Mouse (Mus musculus) embryonic facial prominence, embryonic 11.5 days (tissue): ENCODE results near the gene Lrrc25. TPM values are rescaled to one million over a fixed set of nuclear protein-coding genes. Genes with fewer than 3 reads are reported as not detected.

ENCODE experiments used
- ATAC-seq: fragments of 200-750 bp; cut with Nextera tagmentation; replicated peaks from 2 replicates; pipeline ENCODE4 v1.8.0; 2017; ENCODE audit warnings: low read depth; ENCODE audit not compliant: insufficient number of reproducible peaks, low FRiP score, low TSS enrichment
- DNase-seq: peaks from one replicate; pipeline ENCODE4 v3.0.0-alpha.2; 2015; ENCODE audit warnings: low spot score
- H3K27ac ChIP-seq: fragments of 300-500 bp; sonication (generic); replicated peaks from 2 replicates; pipeline ENCODE4 v1.5.1; 2014; ENCODE audit warnings: mild to moderate bottlenecking, low read depth, low read length, control low read depth
- H3K27me3 ChIP-seq: fragments of 300-500 bp; sonication (generic); 2 replicates; pipeline ENCODE4 v1.6.1; 2014; ENCODE audit warnings: mild to moderate bottlenecking, low read length, moderate library complexity, mixed read lengths; ENCODE audit not compliant: control insufficient read depth, insufficient read depth
- H3K36me3 ChIP-seq: fragments of 300-500 bp; sonication (generic); replicated peaks from 2 replicates; pipeline ENCODE4 v1.6.1; 2014; ENCODE audit warnings: low read depth, mild to moderate bottlenecking, low read length, moderate library complexity, mixed read lengths; ENCODE audit not compliant: control insufficient read depth, insufficient read depth
- H3K4me1 ChIP-seq: fragments of 300-500 bp; sonication (generic); 2 replicates; pipeline ENCODE4 v1.6.1; 2014; ENCODE audit warnings: low read length, mixed read lengths; ENCODE audit not compliant: control insufficient read depth, insufficient read depth
- H3K4me2 ChIP-seq: fragments of 300-500 bp; sonication (generic); 2 replicates; pipeline ENCODE4 v1.6.1; 2014; ENCODE audit warnings: low read depth, mild to moderate bottlenecking, control low read depth, low read length, moderate library complexity
- H3K4me3 ChIP-seq: fragments of 300-500 bp; sonication (generic); 2 replicates; pipeline ENCODE4 v1.5.1; 2014; ENCODE audit warnings: low read depth, low read length, control low read depth
- H3K9ac ChIP-seq: fragments of 300-500 bp; sonication (generic); replicated peaks from 2 replicates; pipeline ENCODE4 v1.6.1; 2014; ENCODE audit warnings: mild to moderate bottlenecking, control low read depth, low read length
- H3K9me3 ChIP-seq: fragments of 300-500 bp; sonication (generic); replicated peaks from 2 replicates; pipeline ENCODE4 v1.6.1; 2016; ENCODE audit warnings: mild to moderate bottlenecking, low read length, inconsistent platforms, mixed read lengths; ENCODE audit not compliant: control insufficient read depth
- WGBS: fragments of 180-500 bp; shearing (Covaris S2); extraction: QIAGEN DNeasy Blood & Tissue Kit; methylation state at CpG from one replicate; pipeline ENCODE4 v1.1.7; 2014; 5-methylcytosine and 5-hydroxymethylcytosine counted together
- polyA plus RNA-seq: library from polyadenylated mRNA; unstranded; fragments of >200 nt; fragmentation: Nextera tagmentation; extraction: Ambion mirVana; gene quantifications from 2 replicates; pipeline ENCODE4 v1.2.1, GENCODE M21; 2014

The Lrrc25 gene
- polyA plus RNA-seq, 1 experiment from 2014 or later, result 0.98 TPM

DNA sequence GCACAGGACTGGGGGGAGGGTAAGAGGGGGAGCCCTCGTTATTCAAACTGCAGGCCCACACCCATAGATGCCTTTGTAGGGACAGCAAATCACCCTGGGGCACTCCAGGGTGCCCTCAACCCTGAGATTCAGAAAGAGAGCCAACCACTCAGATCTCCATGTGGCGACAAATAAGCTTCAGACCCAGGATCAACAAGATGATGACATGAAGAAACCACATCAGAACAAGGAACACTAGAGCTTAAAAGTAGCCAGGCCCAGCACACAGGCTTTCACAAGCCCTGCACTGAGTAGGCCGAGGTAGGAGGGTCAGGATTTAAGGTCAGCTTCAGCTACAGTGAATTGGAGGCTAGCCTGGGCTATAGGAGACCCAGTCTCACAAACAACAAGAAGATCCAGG, 33.0 kb downstream of the Lrrc25 start:
- no peak for ATAC-seq
- WGBS, result 58% methylated on average over 3 of the region's 3 CpGs
- H3K36me3 ChIP-seq, result no peaks in the 10 kb centered on the region; the same call in 1 of the 2 replicates

DNA sequence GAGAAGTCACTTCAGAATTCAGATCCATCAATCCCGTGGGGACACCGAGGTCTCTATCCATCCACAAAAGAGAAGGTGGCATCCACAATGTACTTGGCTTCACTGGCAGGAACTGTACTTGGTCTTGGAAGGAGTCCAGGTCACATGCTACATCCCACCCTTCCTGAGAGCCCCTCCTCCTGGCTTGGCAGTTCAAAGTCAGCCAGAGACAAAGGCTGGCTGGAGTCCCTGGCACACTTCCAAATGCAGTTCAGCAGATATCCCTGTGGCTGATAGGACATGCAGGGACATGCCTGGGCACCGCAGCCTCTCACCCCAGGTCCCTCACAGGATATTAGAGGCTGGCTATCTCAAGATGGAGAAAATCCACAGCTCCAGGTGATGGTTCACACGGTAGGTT, 33.4 kb downstream of the Lrrc25 start:
- Histone ChIP-seq H3K4me3 (no peak overlapping the region), H3K9me3 (no peaks in the 10 kb centered on the region), H3K4me1 (peaks cover 8% of the 10 kb centered on the region), H3K4me2 (no peak overlapping the region), H3K27me3 (no peaks in the 10 kb centered on the region), H3K27ac (no peak overlapping the region), H3K9ac (no peak overlapping the region), H3K36me3 (no peaks in the 10 kb centered on the region; the same call in 1 of the 2 replicates)
- no peak for ATAC-seq
- DNase-seq, result peak; percentile 50
- WGBS, result 88% methylated on average over 4 of the region's 4 CpGs

More for the DNA sequence above, 33.0 kb downstream of the Lrrc25 start:
- Histone ChIP-seq H3K27ac (no peak overlapping the region), H3K4me1 (peaks cover 8% of the 10 kb centered on the region), H3K9me3 (no peaks in the 10 kb centered on the region), H3K9ac (no peak overlapping the region), H3K27me3 (no peaks in the 10 kb centered on the region), H3K4me3 (no peak overlapping the region), H3K4me2 (no peak overlapping the region)
- no peak for DNase-seq

DNA sequence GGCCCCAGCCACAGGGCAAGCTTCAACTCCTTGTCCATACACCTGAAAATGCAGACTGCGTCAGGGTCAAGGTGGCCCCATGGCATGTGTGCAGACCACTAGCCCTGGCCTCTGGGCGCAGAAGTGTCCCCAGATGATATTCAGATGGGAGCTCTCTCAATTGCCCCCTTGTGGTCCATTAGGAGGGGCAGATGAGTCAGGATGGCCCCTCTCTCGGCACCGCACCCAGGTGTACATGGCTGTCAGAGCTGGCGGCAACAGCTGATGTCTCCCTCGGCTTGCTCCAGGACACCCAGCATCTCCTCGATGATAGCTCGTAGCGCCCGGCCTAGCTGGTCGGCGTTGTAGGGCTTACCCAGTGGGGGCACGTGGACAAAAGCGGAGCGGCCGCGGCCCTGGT, 34.4 kb downstream of the Lrrc25 start:
- WGBS, result 94% methylated on average over 17 of the region's 17 CpGs
- ATAC-seq (no peak), DNase-seq (no peak)
- H3K9ac ChIP-seq, result no peak overlapping the region
- no peaks in the 10 kb centered on the region for H3K9me3 ChIP-seq
- H3K36me3 ChIP-seq, result no peaks in the 10 kb centered on the region; the same call in 1 of the 2 replicates
- no peak overlapping the region for H3K27ac ChIP-seq
- no peaks in the 10 kb centered on the region for H3K27me3 ChIP-seq
- no peak overlapping the region for H3K4me3 ChIP-seq
- no peak overlapping the region for H3K4me2 ChIP-seq
- H3K4me1 ChIP-seq, result peaks cover 8% of the 10 kb centered on the region

- no peaks in the 10 kb centered on the region for H3K9me3 ChIP-seq
- no peak overlapping the region for H3K9ac ChIP-seq
- WGBS, result 54% methylated on average over 2 of the region's 2 CpGs
- H3K27ac ChIP-seq, result no peak overlapping the region
- H3K4me1 ChIP-seq, result no peaks in the 10 kb centered on the region
- no peak overlapping the region for H3K4me3 ChIP-seq
- H3K4me2 ChIP-seq, result no peak overlapping the region
- H3K36me3 ChIP-seq, result no peaks in the 10 kb centered on the region; the same call in 1 of the 2 replicates
- ATAC-seq (no peak), DNase-seq (peak; percentile 53)
- H3K27me3 ChIP-seq, result no peaks in the 10 kb centered on the region
Measured at GRCm38 (mm10) chr8:70653226-70653625, 37.3 kb downstream of the Lrrc25 start.

DNA sequence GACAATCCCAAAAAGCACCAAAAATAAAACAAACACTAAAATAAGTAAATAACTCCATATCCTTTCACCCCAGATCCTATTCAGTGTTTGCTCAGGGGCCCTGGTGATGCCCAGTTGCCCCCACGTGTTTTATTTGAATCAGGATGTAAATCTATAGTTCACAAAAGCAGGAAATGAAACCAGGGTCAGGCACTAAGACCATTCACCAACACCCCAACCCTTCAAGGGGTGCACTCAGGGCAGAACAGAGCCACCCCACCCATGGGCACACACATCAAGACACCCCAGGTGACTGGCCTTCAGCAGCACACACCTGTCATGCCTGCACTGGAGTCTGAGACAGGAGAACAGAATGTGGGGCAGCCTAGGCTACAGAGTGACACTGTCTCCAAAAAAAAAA, 38.2 kb downstream of the Lrrc25 start:
- no peak overlapping the region for H3K9ac ChIP-seq
- H3K36me3 ChIP-seq, result no peaks in the 10 kb centered on the region; the same call in 1 of the 2 replicates
- H3K9me3 ChIP-seq, result no peaks in the 10 kb centered on the region
- no peak overlapping the region for H3K4me2 ChIP-seq
- no peak overlapping the region for H3K27ac ChIP-seq
- H3K4me3 ChIP-seq, result no peak overlapping the region
- DNase-seq (no peak), ATAC-seq (no peak)
- H3K27me3 ChIP-seq, result no peaks in the 10 kb centered on the region
- no peaks in the 10 kb centered on the region for H3K4me1 ChIP-seq
- 45% methylated on average over 1 of the region's 1 CpGs for WGBS

DNA sequence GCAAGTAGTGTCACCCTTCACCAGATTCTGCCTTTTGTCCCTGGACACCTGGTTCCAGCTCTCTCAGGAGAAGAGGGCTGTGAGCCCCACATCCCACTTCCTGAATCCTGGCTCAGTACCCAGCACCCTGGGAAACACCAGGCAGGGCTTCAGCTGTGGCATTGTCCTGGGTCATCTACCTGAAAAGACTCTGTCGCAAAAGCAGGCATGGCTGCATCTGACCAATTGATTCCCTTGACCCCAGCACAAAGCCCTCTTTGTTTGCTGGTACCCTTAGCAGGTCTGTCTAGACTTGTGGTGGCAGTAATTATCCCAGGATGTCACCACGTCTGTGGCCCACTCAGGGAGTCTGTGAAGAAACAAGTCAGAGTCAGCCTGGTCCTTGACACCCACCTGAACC, 39.5 kb downstream of the Lrrc25 start:
- Histone ChIP-seq H3K9ac (peak overlapping the region; percentile 11; the same call in 1 of the 2 replicates), H3K36me3 (no peaks in the 10 kb centered on the region; the same call in 1 of the 2 replicates), H3K4me1 (no peaks in the 10 kb centered on the region), H3K9me3 (no peaks in the 10 kb centered on the region), H3K4me3 (no peak overlapping the region), H3K27me3 (no peaks in the 10 kb centered on the region), H3K4me2 (no peak overlapping the region), H3K27ac (peak overlapping the region; percentile 41; the same call in 1 of the 2 replicates)
- WGBS, result 13% methylated on average over 2 of the region's 2 CpGs
- ATAC-seq, result no peak
- DNase-seq, result no peak

- 58% methylated on average over 13 of the region's 13 CpGs for WGBS
- H3K27ac ChIP-seq, result peak overlapping the region; percentile 54
- H3K27me3 ChIP-seq, result no peaks in the 10 kb centered on the region
- no peaks in the 10 kb centered on the region for H3K9me3 ChIP-seq
- DNase-seq (no peak), ATAC-seq (no peak)
- H3K4me3 ChIP-seq, result no peak overlapping the region
- H3K4me1 ChIP-seq, result no peaks in the 10 kb centered on the region
- H3K36me3 ChIP-seq, result no peaks in the 10 kb centered on the region
- no peak overlapping the region; the same call in 1 of the 2 replicates for H3K9ac ChIP-seq
- H3K4me2 ChIP-seq, result no peak overlapping the region
Measured at GRCm38 (mm10) chr8:70656193-70656790, 40.3 kb downstream of the Lrrc25 start.

DNA sequence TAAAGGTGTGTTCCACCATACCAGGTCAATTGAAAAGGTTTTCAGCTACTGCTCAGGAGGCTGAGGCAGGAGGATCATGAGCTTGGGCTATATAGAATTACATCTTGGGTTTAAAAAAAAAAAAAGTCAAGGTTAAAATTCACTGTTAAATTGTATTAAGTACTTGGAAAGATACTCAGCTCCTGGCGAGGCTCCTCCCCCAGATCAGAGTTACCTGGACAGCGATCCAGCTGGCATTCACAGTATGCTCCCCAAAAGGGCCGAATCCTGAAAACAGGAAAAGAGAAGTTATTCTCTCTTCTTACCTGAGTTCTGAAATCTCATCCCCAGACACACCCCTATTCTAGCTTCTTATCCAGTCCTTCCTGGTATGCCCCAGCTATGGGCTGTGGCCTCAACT, 41.3 kb downstream of the Lrrc25 start:
- 91% methylated on average over 3 of the region's 3 CpGs for WGBS
- Histone ChIP-seq H3K4me3 (no peak overlapping the region), H3K27me3 (no peaks in the 10 kb centered on the region), H3K36me3 (no peaks in the 10 kb centered on the region), H3K4me2 (no peak overlapping the region), H3K4me1 (no peaks in the 10 kb centered on the region), H3K9ac (no peak overlapping the region), H3K27ac (peak overlapping the region; percentile 54; the same call in 1 of the 2 replicates), H3K9me3 (no peaks in the 10 kb centered on the region)
- no peak for ATAC-seq
- no peak for DNase-seq
